Mouse (Mus musculus) small intestine, adult 2 months (tissue): ENCODE results near the gene Adam17.

Experiments
- CTCF ChIP-seq: fragments of 200-500 bp; IDR thresholded peaks from 2 replicates; pipeline ENCODE4 v1.5.1; 2012; ENCODE audit warnings: low read depth, mild to moderate bottlenecking, control low read depth, inconsistent platforms, low read length, moderate library complexity, mixed read lengths; ENCODE audit not compliant: insufficient replicate concordance, insufficient read length; ENCODE audit errors: extremely low read depth
- POLR2A ChIP-seq: fragments of 200-500 bp; IDR thresholded peaks from 2 replicates; pipeline ENCODE4 v1.6.1; 2012; ENCODE audit warnings: low read depth, mild to moderate bottlenecking, control low read depth, inconsistent platforms, low read length, moderate library complexity

DNA sequence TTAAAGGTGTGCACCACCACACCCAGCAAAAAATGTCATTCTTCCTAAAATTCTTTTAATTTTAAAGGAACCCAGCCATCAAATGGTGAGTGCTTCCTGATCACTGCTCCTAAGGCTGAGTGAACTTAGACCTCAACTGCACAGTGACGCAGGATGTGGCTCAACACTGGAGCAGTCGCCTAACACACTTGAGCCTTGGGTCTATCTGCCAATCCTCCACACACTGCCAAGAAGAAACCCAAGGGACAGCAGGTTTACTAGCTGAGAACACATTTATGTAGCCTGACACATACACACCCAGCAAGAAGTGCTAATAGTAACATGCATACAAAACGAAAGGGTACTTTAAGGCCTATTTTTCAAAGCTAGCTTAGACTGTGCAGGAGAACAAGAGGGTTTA is 47.1 kb downstream of the Adam17 start:
- TF ChIP-seq POLR2A, result no peak
- no peak for TF ChIP-seq CTCF
